Mouse (Mus musculus) olfactory bulb, adult 2 months (tissue): Measurements from ENCODE around the gene Tmem150a.

Experiments
- CTCF ChIP-seq: fragments of 200-500 bp; IDR thresholded peaks from 2 replicates; pipeline ENCODE4 v1.5.1; 2012; ENCODE audit warnings: low read depth, mild to moderate bottlenecking, low read length, moderate library complexity; ENCODE audit not compliant: insufficient read depth
- POLR2A ChIP-seq: fragments of 200-500 bp; IDR thresholded peaks from 2 replicates; pipeline ENCODE4 v1.6.1; 2012; ENCODE audit warnings: mild to moderate bottlenecking, low read depth, low read length, moderate library complexity; ENCODE audit not compliant: insufficient read depth

GRCm38 (mm10) chr6:72371147-72371546 is 15.9 kb downstream of the Tmem150a start:
- TF ChIP-seq CTCF (no peak), POLR2A (no peak)
